Mouse (Mus musculus) mouse embryonic stem cell (cell line): ENCODE results near the gene Lims1.

Experiments
- in situ Hi-C, 2 experiments: fragments of 300-500 bp; cut with MboI; formaldehyde crosslinking; loops; 1 replicate in 1 of 2; 3 replicates in 1 of 2; pipeline ENCODE4 v1.14.3; 2019 to 2020; ENCODE audit warnings: low sequenced_read_pairs in 2 of 2, low pct_unique_long_range_greater_than_20kb in 1 of 2, mixed read lengths in 1 of 2; ENCODE audit not compliant: unreplicated experiment in 1 of 2

Gene Lims1

GRCm38 (mm10) chr10:58404639-58405038 is 81.4 kb downstream of the Lims1 start:
- in situ Hi-C loops, result no loop called here

DNA sequence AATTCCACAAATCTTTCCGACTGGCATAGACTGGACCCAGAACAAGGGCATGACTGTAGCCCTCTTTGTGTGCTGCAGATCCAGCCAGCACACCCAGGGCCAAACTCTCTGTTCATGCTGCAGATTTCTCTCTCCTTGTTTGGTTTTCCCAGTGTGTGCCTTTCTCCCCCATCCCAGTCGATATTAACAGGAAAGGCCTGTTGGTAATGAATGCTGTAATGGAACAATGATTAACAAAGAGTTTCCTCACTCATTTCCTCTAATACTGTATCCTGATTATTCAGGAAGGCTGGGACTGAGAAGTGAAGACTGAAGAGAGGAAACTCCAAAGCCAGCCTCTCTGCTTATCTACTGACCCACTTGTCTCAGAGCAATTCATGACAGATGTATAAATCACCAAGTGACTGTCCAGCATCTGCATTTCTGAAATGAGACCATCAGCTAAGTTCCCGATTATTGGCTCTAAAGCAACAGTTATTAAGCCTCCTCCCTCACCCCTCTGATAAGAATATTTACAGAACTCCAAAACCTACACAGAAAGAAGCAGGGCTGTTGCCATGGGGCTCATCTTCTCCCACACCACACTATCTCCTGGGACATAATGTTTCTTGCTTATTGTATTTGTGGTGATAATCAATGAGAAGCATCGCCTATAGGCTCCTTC is 82.2 kb downstream of the Lims1 start:
- in situ Hi-C loops, result no loop called here

DNA sequence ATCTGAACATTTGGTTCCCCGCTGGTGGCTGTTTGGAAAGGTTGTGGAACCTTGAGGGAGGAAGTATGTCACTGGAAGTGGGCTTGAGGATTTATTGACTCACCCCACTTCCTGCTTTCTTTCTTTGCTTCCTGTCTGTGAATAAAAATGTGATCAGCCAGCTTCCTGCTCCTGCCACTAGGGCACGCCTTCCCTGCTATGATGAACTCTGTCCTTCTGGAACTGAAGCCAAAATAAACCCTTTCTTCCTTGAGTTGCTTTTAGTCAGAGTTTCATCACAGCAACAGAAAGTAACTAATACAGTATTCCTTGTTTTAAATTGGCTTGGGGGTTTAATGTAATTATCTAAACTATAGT is 82.7 kb downstream of the Lims1 start:
- in situ Hi-C loops, result no loop called here

- in situ Hi-C loops, result no loop called here
Observed at GRCm38 (mm10) chr10:58412331-58412730, 89.1 kb downstream of the Lims1 start.

- in situ Hi-C loops, result no loop called here
Observed at GRCm38 (mm10) chr10:58412852-58413251, 89.6 kb downstream of the Lims1 start.

DNA sequence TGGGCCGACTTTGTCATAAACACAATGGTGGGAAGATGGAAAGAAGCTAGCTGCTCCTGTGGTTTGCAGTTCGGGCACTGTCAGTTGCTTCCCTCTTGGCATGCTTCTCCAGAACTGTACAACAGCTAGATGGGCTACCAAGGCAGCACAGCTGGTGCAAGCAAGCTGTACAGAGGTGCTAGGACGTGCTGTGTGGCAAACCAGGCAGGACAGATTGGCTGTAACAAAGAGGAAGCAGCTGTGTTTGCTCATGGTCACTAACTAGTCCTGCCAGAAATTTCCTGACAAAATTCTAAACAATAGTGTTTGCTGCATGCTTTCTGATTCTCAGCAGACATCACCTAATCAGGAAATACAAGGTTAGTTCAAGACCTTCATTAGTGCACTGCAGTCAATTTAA is 93.4 kb downstream of the Lims1 start:
- in situ Hi-C loops, result no loop called here

GRCm38 (mm10) chr10:58418290-58418971 is 95.2 kb downstream of the Lims1 start:
- in situ Hi-C loops, result no loop called here

- in situ Hi-C loops, result no loop called here
Observed at GRCm38 (mm10) chr10:58427930-58428329, 104.7 kb downstream of the Lims1 start.

- in situ Hi-C loops, result no loop called here
Observed at GRCm38 (mm10) chr10:58445850-58446249, 122.6 kb downstream of the Lims1 start.

- in situ Hi-C loops, result no loop called here
Observed at GRCm38 (mm10) chr10:58446384-58447279, 123.4 kb downstream of the Lims1 start, which contains the start of gene Ranbp2. Gene Ranbp2, plus strand, starts transcription at chr10:58446920.

DNA sequence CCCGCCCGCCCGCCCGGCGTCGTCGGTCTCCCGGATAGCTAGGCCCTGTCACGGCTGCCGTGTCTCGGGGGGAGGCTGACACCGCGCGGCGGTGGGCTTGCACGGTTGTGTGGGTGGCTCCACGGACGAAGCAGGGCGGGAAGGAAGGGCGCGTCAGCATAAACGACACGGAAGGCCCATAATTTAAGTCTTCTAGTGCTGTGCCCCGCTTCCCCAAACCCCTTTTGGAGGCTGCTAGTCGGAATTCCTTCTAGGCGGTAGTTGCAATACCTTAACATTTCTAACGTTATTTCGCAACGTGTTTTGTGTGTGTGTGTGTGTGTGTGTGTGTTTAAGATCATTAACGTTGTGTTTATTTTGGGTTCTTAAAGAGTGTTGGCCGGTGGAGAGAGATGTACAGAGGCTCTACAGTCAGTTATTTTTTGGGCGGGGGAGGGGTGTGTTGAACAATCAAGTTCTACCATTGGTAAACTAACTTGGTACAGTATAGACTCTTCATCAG is 124.1 kb downstream of the Lims1 start:
- in situ Hi-C loops, result no loop called here

DNA sequence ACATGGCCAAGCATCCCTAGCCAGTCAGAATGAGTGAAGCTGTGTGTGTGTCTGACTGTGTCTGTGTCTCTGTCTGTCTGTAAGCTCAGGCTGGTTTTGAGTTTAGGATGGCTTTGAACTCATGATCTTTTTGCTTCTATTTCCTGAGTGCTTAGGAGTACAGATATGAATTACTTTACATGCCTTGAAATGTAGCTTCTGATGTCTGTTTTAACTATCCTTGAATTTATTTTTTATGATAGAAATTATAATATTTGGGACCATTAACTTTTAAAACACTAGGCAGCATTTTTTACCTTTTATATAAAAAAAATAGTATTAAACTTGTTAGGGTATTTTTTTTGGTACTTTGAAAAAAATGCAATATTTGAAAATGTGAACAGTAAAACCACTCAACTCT is 128.3 kb downstream of the Lims1 start:
- in situ Hi-C loops, result no loop called here

GRCm38 (mm10) chr10:58452185-58452584 is 128.9 kb downstream of the Lims1 start:
- in situ Hi-C loops, result no loop called here

DNA sequence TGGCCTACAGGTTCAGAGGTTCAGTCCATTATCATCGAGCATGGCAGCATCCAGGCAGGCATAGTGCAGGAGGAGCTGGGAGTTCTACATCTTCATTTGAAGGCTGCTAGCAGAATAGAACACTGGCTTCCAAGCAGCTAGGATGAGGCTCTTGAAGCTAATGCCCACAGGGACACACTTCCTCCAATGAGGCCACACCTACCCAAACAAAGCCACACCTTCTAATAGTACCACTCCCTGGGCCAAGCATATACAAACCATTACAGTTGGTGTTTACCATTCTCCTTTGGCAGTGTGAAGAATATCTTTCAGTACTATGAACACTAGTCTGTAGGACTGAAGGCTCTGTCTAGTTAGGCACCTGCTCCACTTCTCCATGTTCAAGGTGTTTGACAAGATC is 136.6 kb downstream of the Lims1 start:
- in situ Hi-C loops, result no loop called here
